Mouse (Mus musculus): ENCODE results near the gene 4930519P11Rik.

- no peak for TF ChIP-seq POLR2A (IDR thresholded peaks at IDR 0.05; ENCODE audit: extremely low read depth, insufficient read depth, low read length)
- TF ChIP-seq CTCF (IDR thresholded peaks at IDR 0.05; ENCODE audit: low read depth, low read length) = no peak
Observed at GRCm38 (mm10) chr2:154642712-154643385, 29.6 kb upstream of the 4930519P11Rik start.
